Mouse (Mus musculus): Measurements from ENCODE around the gene Cfap206. TPM values are rescaled to one million over a fixed set of nuclear protein-coding genes. Genes with fewer than 3 reads are reported as not detected.

The Cfap206 gene
- polyA plus RNA-seq, 1 experiment from 2014 or later: 0.88 TPM

DNA sequence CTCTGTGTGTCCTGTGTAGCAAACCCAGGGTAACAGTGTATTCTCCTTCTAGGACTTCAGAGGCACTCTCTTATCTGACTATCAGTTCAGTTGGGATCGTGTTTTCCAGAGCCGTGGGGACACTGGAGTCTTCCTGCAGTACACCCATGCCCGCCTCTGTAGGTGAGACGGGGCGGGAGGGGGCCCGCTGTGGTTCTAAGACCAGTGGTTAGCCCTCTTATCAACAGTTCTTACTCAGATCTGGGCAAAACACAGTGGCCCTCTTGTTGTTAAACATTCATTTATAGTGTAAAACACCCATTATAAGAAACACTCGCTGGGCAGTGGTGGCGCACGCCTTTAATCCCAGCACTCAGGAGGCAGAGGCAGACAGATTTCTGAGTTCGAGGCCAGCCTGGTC, 73.9 kb downstream of the Cfap206 start:
- no peak overlapping the region for H3K27ac ChIP-seq (ENCODE audit: low read depth, low read length)
- H3K36me3 ChIP-seq (ENCODE audit: control insufficient read depth, insufficient read depth, low read length): peaks cover 4% of the 10 kb centered on the region
- WGBS: 95% methylated on average over 10 of the region's 10 CpGs
- H3K4me3 ChIP-seq (ENCODE audit: low read depth, low read length): no peak overlapping the region
- H3K27me3 ChIP-seq (ENCODE audit: control insufficient read depth, insufficient read depth, low read length): no peaks in the 10 kb centered on the region
- no peak for DNase-seq (ENCODE audit: low spot score)
- no peak for ATAC-seq (replicated peaks; ENCODE audit: low FRiP score)
- no peak overlapping the region for H3K4me2 ChIP-seq (ENCODE audit: low read depth, low read length, severe bottlenecking)
- H3K4me1 ChIP-seq (replicated peaks; ENCODE audit: control insufficient read depth, insufficient read depth, low read length): no peaks in the 10 kb centered on the region
- no peaks in the 10 kb centered on the region for H3K9me3 ChIP-seq (ENCODE audit: control insufficient read depth, low read length)
- no peak overlapping the region for H3K9ac ChIP-seq (ENCODE audit: low read length)

GRCm38 (mm10) chr4:34653179-34653578, 76.8 kb downstream of the Cfap206 start:
- no peaks in the 10 kb centered on the region for H3K27me3 ChIP-seq (ENCODE audit: control insufficient read depth, insufficient read depth, low read length)
- no peaks in the 10 kb centered on the region for H3K4me1 ChIP-seq (replicated peaks; ENCODE audit: control insufficient read depth, insufficient read depth, low read length)
- H3K9me3 ChIP-seq (ENCODE audit: control insufficient read depth, low read length): no peaks in the 10 kb centered on the region
- ATAC-seq (replicated peaks; ENCODE audit: low FRiP score): no peak
- peaks cover 4% of the 10 kb centered on the region for H3K36me3 ChIP-seq (ENCODE audit: control insufficient read depth, insufficient read depth, low read length)
- H3K27ac ChIP-seq (ENCODE audit: low read depth, low read length): no peak overlapping the region
- no peak overlapping the region for H3K4me3 ChIP-seq (ENCODE audit: low read depth, low read length)
- WGBS: 94% methylated on average over 7 of the region's 7 CpGs
- H3K9ac ChIP-seq (ENCODE audit: low read length): no peak overlapping the region
- DNase-seq (ENCODE audit: low spot score): no peak
- H3K4me2 ChIP-seq (ENCODE audit: low read depth, low read length, severe bottlenecking): no peak overlapping the region

- DNase-seq (ENCODE audit: low spot score) (no peak), ATAC-seq (replicated peaks; ENCODE audit: low FRiP score) (no peak)
- no peak overlapping the region for H3K9ac ChIP-seq (ENCODE audit: low read length)
- H3K27ac ChIP-seq (ENCODE audit: low read depth, low read length): no peak overlapping the region
- H3K4me1 ChIP-seq (replicated peaks; ENCODE audit: control insufficient read depth, insufficient read depth, low read length): no peaks in the 10 kb centered on the region
- H3K27me3 ChIP-seq (ENCODE audit: control insufficient read depth, insufficient read depth, low read length): no peaks in the 10 kb centered on the region
- H3K9me3 ChIP-seq (ENCODE audit: control insufficient read depth, low read length): no peaks in the 10 kb centered on the region
- H3K36me3 ChIP-seq (ENCODE audit: control insufficient read depth, insufficient read depth, low read length): no peaks in the 10 kb centered on the region; the same call in 1 of the 2 replicates
- H3K4me2 ChIP-seq (ENCODE audit: low read depth, low read length, severe bottlenecking): no peak overlapping the region
- no peak overlapping the region for H3K4me3 ChIP-seq (ENCODE audit: low read depth, low read length)
These were observed 85.2 kb downstream of the Cfap206 start for GRCm38 (mm10) chr4:34644779-34645178.

DNA sequence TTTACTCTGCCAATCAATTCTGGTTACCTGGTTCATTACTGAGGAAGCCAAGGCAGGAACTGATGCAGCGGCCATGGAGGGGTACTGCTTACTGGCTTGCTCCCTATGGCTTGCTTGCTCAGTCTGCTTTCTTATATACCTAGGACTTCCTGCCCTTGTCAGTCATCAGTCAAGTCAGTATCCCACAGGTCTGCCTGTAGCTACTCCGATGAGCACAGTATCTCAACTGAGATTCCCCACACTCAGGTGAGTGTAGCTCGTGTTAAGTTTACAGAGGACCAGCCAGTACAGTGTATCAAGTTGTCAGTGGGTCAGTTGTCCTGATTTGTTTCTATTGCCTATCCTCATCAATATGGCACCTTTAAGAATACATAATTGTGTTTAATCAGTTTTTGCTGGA, 89.3 kb downstream of the Cfap206 start:
- no peaks in the 10 kb centered on the region; the same call in 1 of the 2 replicates for H3K36me3 ChIP-seq (ENCODE audit: control insufficient read depth, insufficient read depth, low read length)
- H3K4me2 ChIP-seq (ENCODE audit: low read depth, low read length, severe bottlenecking): no peak overlapping the region
- H3K4me1 ChIP-seq (replicated peaks; ENCODE audit: control insufficient read depth, insufficient read depth, low read length): no peaks in the 10 kb centered on the region
- no peaks in the 10 kb centered on the region for H3K27me3 ChIP-seq (ENCODE audit: control insufficient read depth, insufficient read depth, low read length)
- no peak overlapping the region for H3K27ac ChIP-seq (ENCODE audit: low read depth, low read length)
- H3K9ac ChIP-seq (ENCODE audit: low read length): no peak overlapping the region
- no peak for ATAC-seq (replicated peaks; ENCODE audit: low FRiP score)
- H3K4me3 ChIP-seq (ENCODE audit: low read depth, low read length): no peak overlapping the region
- WGBS: 88% methylated on average over 3 of the region's 3 CpGs
- DNase-seq (ENCODE audit: low spot score): no peak
- H3K9me3 ChIP-seq (ENCODE audit: control insufficient read depth, low read length): no peaks in the 10 kb centered on the region

- no peaks in the 10 kb centered on the region for H3K27me3 ChIP-seq (ENCODE audit: control insufficient read depth, insufficient read depth, low read length)
- no peaks in the 10 kb centered on the region; the same call in 1 of the 2 replicates for H3K36me3 ChIP-seq (ENCODE audit: control insufficient read depth, insufficient read depth, low read length)
- no peak overlapping the region for H3K27ac ChIP-seq (ENCODE audit: low read depth, low read length)
- WGBS: 84% methylated on average over 5 of the region's 5 CpGs
- H3K9ac ChIP-seq (ENCODE audit: low read length): no peak overlapping the region
- no peak overlapping the region for H3K4me2 ChIP-seq (ENCODE audit: low read depth, low read length, severe bottlenecking)
- no peak overlapping the region for H3K4me3 ChIP-seq (ENCODE audit: low read depth, low read length)
- no peak for ATAC-seq (replicated peaks; ENCODE audit: low FRiP score)
- H3K9me3 ChIP-seq (ENCODE audit: control insufficient read depth, low read length): no peaks in the 10 kb centered on the region
- DNase-seq (ENCODE audit: low spot score): no peak
- no peaks in the 10 kb centered on the region for H3K4me1 ChIP-seq (replicated peaks; ENCODE audit: control insufficient read depth, insufficient read depth, low read length)
These were observed 90.2 kb downstream of the Cfap206 start for GRCm38 (mm10) chr4:34639745-34640364.

Other genes starting within 250 kb of the Cfap206 start
- 91.0 and 91.6 TPM in 2 replicates for gene Akirin2, start 179.3 kb downstream of the Cfap206 start, polyA plus RNA-seq (2014; fragmentation: Nextera tagmentation; extraction: Ambion mirVana)
- 123 and 133 TPM in 2 replicates for gene Orc3, start 115.3 kb downstream of the Cfap206 start, polyA plus RNA-seq (2014; fragmentation: Nextera tagmentation; extraction: Ambion mirVana)
- 73.8 and 82.5 TPM in 2 replicates for gene Rars2, start 115.2 kb downstream of the Cfap206 start, polyA plus RNA-seq (2014; fragmentation: Nextera tagmentation; extraction: Ambion mirVana)
- 53.7 and 62.9 TPM in 2 replicates for gene Slc35a1, start 42.8 kb downstream of the Cfap206 start, polyA plus RNA-seq (2014; fragmentation: Nextera tagmentation; extraction: Ambion mirVana)
- not detected in 2 replicates for gene Gm136, start 26.1 kb upstream of the Cfap206 start, polyA plus RNA-seq (2014; fragmentation: Nextera tagmentation; extraction: Ambion mirVana)
- gene Smim8, start 48.2 kb upstream of the Cfap206 start, polyA plus RNA-seq (2014; fragmentation: Nextera tagmentation; extraction: Ambion mirVana): 42.1 and 48.9 TPM in 2 replicates
- 37.7 and 43.6 TPM in 2 replicates for gene Zfp292, start 152.8 kb upstream of the Cfap206 start, polyA plus RNA-seq (2014; fragmentation: Nextera tagmentation; extraction: Ambion mirVana)
- not detected in 2 replicates for gene Cga, start 163.6 kb upstream of the Cfap206 start, polyA plus RNA-seq (2014; fragmentation: Nextera tagmentation; extraction: Ambion mirVana)